Mouse (Mus musculus) heart, adult 2 months (tissue): ENCODE measurements at regions not wholly inside any gene's neighbourhood (a gene's known extent, or its start where the extent isn't known, plus 50 kb on each side); places are given as distances from the start of the nearest gene placed in this dataset.

Experiments used
- DNase-seq, 2 experiments: peaks; one replicate each; pipeline ENCODE4 v3.0.0; 2021
- H3K27ac ChIP-seq: fragments of 200-600 bp; 2 replicates; pipeline ENCODE4 v1.8.1; 2022
- H3K27me3 ChIP-seq: fragments of 200-500 bp; 2 replicates; pipeline ENCODE4 v1.6.1; 2012; ENCODE audit warnings: mild to moderate bottlenecking, low read length, inconsistent platforms, mixed read lengths; ENCODE audit not compliant: control insufficient read depth, insufficient read depth
- H3K36me3 ChIP-seq: fragments of 200-500 bp; 2 replicates; pipeline ENCODE4 v1.6.1; 2012; ENCODE audit warnings: low read length, inconsistent platforms; ENCODE audit not compliant: control insufficient read depth, insufficient read depth
- H3K4me1 ChIP-seq: fragments of 200-500 bp; 2 replicates; pipeline ENCODE4 v1.6.1; 2011; ENCODE audit warnings: low read length; ENCODE audit not compliant: control insufficient read depth, insufficient read depth
- H3K4me3 ChIP-seq: fragments of 200-600 bp; 2 replicates; pipeline ENCODE4 v1.8.1; 2022
- H3K79me2 ChIP-seq: fragments of 200-500 bp; replicated peaks from 2 replicates; pipeline ENCODE4 v1.6.1; 2012; ENCODE audit warnings: mild to moderate bottlenecking, inconsistent platforms, low read length, moderate library complexity, mixed read lengths; ENCODE audit not compliant: control insufficient read depth, insufficient read depth
- H3K9ac ChIP-seq: fragments of 200-500 bp; 2 replicates; pipeline ENCODE4 v1.6.1; 2012; ENCODE audit warnings: low read depth, mild to moderate bottlenecking, control low read depth, inconsistent platforms, low read length, mixed read lengths
- CTCF ChIP-seq: fragments of 200-600 bp; IDR thresholded peaks from 2 replicates; pipeline ENCODE4 v1.8.1; 2022; ENCODE audit warnings: antibody characterized with exemption, mild to moderate bottlenecking, moderate library complexity
- EP300 ChIP-seq: fragments of 200-500 bp; IDR thresholded peaks from 2 replicates; pipeline ENCODE4 v1.6.1; 2011; ENCODE audit warnings: low read depth, low read length, control low read depth; ENCODE audit not compliant: insufficient read depth
- POLR2A ChIP-seq: fragments of 200-500 bp; IDR thresholded peaks from 2 replicates; pipeline ENCODE4 v1.6.1; 2011; ENCODE audit warnings: mild to moderate bottlenecking, low read depth, low read length, control low read depth; ENCODE audit not compliant: insufficient read depth
- WGBS: fragments of 180-500 bp; shearing (Covaris S2); methylation state at CpG from one replicate; pipeline ENCODE4 v1.1.7; 2018; 5-methylcytosine and 5-hydroxymethylcytosine counted together
- intact Hi-C: fragments of 180-260 bp; cut with DNase I; formaldehyde crosslinking; loops from one replicate; pipeline ENCODE4 v1.15.1; 2025

GRCm38 (mm10) chr1:12500442-12500841 lies 1086.5 kb downstream of the A830018L16Rik start:
- Histone ChIP-seq H3K36me3 (no peaks in the 10 kb centered on the region), H3K79me2 (no peaks in the 10 kb centered on the region), H3K4me3 (no peak overlapping the region), H3K27me3 (no peaks in the 10 kb centered on the region), H3K4me1 (no peaks in the 10 kb centered on the region), H3K27ac (no peak overlapping the region), H3K9ac (no peak overlapping the region)
- 52% methylated on average over 3 of the region's 3 CpGs for WGBS
- intact Hi-C loops: no loop called here
- no peak for TF ChIP-seq EP300
- no peak for TF ChIP-seq CTCF
- TF ChIP-seq POLR2A: no peak
- peak in 1 of 2 experiments; percentile 3 for DNase-seq

GRCm38 (mm10) chr1:12507997-12508396 lies 1094.1 kb downstream of the A830018L16Rik start:
- WGBS: 37% methylated on average over 3 of the region's 3 CpGs
- Histone ChIP-seq H3K27me3 (no peaks in the 10 kb centered on the region), H3K9ac (no peak overlapping the region), H3K4me3 (no peak overlapping the region), H3K4me1 (no peaks in the 10 kb centered on the region), H3K79me2 (no peaks in the 10 kb centered on the region), H3K36me3 (no peaks in the 10 kb centered on the region), H3K27ac (no peak overlapping the region)
- TF ChIP-seq EP300 (no peak), CTCF (no peak), POLR2A (no peak)
- no peak for DNase-seq
- intact Hi-C loops: no loop called here

GRCm38 (mm10) chr1:12510129-12510816 lies 1096.4 kb downstream of the A830018L16Rik start:
- no peaks in the 10 kb centered on the region for H3K27me3 ChIP-seq
- no peaks in the 10 kb centered on the region for H3K4me1 ChIP-seq
- H3K27ac ChIP-seq: no peak overlapping the region
- WGBS: 76% methylated on average over 10 of the region's 10 CpGs
- intact Hi-C loops: no loop called here
- H3K79me2 ChIP-seq: no peaks in the 10 kb centered on the region
- no peak overlapping the region for H3K9ac ChIP-seq
- TF ChIP-seq POLR2A (no peak), CTCF (no peak), EP300 (no peak)
- no peaks in the 10 kb centered on the region for H3K36me3 ChIP-seq
- H3K4me3 ChIP-seq: no peak overlapping the region
- DNase-seq: no peak

- no peak for DNase-seq
These were observed 1105.7 kb downstream of the A830018L16Rik start for GRCm38 (mm10) chr1:12519601-12520000.

DNA sequence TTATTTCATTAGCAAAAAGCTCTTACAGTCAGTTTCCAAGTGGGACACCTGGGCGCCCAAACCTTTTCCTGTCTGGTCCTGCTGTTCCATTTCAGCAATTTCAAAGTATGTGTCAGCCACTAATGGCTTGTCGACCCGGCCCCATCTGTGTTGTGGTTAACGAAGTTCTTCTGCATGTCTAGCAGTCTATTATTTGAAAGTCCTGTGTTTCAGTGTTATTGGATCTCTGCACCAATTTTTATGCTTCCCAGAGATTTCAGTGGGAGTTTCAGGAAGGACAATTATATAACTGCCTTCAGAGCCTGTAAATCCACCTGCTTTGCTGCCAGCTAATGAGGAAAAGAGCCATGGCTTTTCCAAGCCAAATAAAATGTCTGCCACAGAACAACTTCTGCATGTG lies 1142.0 kb downstream of the A830018L16Rik start:
- H3K4me1 ChIP-seq: no peaks in the 10 kb centered on the region
- H3K9ac ChIP-seq: no peak overlapping the region
- no peak overlapping the region for H3K27ac ChIP-seq
- H3K4me3 ChIP-seq: no peak overlapping the region
- 82% methylated on average over 4 of the region's 4 CpGs for WGBS
- TF ChIP-seq EP300: no peak
- no peak for TF ChIP-seq POLR2A
- no peak for TF ChIP-seq CTCF
- H3K36me3 ChIP-seq: no peaks in the 10 kb centered on the region
- intact Hi-C loops: no loop called here
- DNase-seq: no peak
- H3K79me2 ChIP-seq: no peaks in the 10 kb centered on the region
- H3K27me3 ChIP-seq: no peaks in the 10 kb centered on the region

More at GRCm38 (mm10) chr1:12519601-12520000, 1105.7 kb downstream of the A830018L16Rik start:
- WGBS: 85% methylated on average over 4 of the region's 4 CpGs
- Histone ChIP-seq H3K4me1 (no peaks in the 10 kb centered on the region), H3K4me3 (no peak overlapping the region), H3K27ac (no peak overlapping the region), H3K79me2 (no peaks in the 10 kb centered on the region), H3K27me3 (no peaks in the 10 kb centered on the region), H3K9ac (no peak overlapping the region), H3K36me3 (no peaks in the 10 kb centered on the region)
- intact Hi-C loops: no loop called here
- TF ChIP-seq CTCF (no peak), EP300 (no peak), POLR2A (no peak)

DNA sequence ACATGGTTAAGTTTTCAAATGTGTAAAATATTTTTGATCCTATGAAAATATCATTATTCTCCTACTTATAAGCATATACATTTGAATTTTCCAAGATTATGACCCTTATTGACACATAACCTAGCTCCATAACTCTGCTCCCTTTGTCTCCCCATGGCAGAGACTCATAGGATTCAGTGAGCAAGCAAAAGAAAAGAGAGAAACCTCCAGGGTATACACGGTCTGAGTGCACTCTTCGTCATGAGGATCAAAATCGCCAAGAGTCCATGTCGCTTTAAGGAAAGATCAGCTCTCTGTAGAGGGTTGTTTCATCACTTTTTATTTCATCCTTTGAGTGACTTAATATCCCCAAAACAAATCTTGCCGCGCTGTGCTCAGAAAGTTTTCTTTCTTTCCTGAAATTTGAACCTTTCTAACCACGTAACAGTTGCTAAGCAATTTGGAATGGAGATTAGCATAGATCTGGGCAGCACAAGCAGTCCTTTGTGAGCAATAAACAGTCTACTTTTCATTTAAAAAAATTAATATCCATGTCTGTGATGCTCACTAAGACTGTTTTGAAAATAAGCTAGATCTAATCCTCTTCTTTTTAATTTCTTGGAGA lies 1158.0 kb downstream of the A830018L16Rik start:
- H3K36me3 ChIP-seq: no peaks in the 10 kb centered on the region
- WGBS: 74% methylated on average over 7 of the region's 7 CpGs
- H3K79me2 ChIP-seq: no peaks in the 10 kb centered on the region
- no peaks in the 10 kb centered on the region for H3K27me3 ChIP-seq
- intact Hi-C loops: no loop called here
- no peak overlapping the region for H3K9ac ChIP-seq
- no peaks in the 10 kb centered on the region for H3K4me1 ChIP-seq
- TF ChIP-seq CTCF (no peak), POLR2A (no peak)
- no peak overlapping the region for H3K27ac ChIP-seq
- H3K4me3 ChIP-seq: no peak overlapping the region
- no peak for DNase-seq
